Mouse (Mus musculus): Measurements from ENCODE around the gene Col26a1.

- TF ChIP-seq USF1 (IDR thresholded peaks at IDR 0.05; ENCODE audit: low read depth) (no peak), E2F4 (IDR thresholded peaks at IDR 0.05; ENCODE audit: insufficient read depth) (peak; percentile 61)
Observed at GRCm38 (mm10) chr5:136918655-136919472, 35.9 kb upstream of the Col26a1 start.

All from myocyte (in vitro differentiated cells).